Mouse (Mus musculus) neural tube, embryonic 15.5 days (tissue): ENCODE data around the gene Ovca2. TPM values are rescaled to one million over a fixed set of nuclear protein-coding genes. Genes with fewer than 3 reads are reported as not detected.

Source experiments
- ATAC-seq: fragments of 200-750 bp; cut with Nextera tagmentation; 2 replicates; pipeline ENCODE4 v1.8.0; 2017; ENCODE audit warnings: mild to moderate bottlenecking, moderate TSS enrichment, moderate library complexity; ENCODE audit not compliant: low FRiP score
- H3K27ac ChIP-seq: fragments of 300-500 bp; sonication (generic); replicated peaks from 2 replicates; pipeline ENCODE4 v1.5.1; 2015; ENCODE audit warnings: mild to moderate bottlenecking, inconsistent platforms
- H3K27me3 ChIP-seq: fragments of 300-500 bp; sonication (generic); replicated peaks from 2 replicates; pipeline ENCODE4 v1.6.1; 2015; ENCODE audit warnings: inconsistent platforms
- H3K36me3 ChIP-seq: fragments of 300-500 bp; sonication (generic); 2 replicates; pipeline ENCODE4 v1.6.1; 2015; ENCODE audit warnings: inconsistent platforms
- H3K4me1 ChIP-seq: fragments of 300-500 bp; sonication (generic); 2 replicates; pipeline ENCODE4 v1.6.1; 2015; ENCODE audit warnings: inconsistent platforms
- H3K4me2 ChIP-seq: fragments of 300-500 bp; sonication (generic); 2 replicates; pipeline ENCODE4 v1.6.1; 2015; ENCODE audit warnings: inconsistent platforms, mild to moderate bottlenecking, moderate library complexity
- H3K4me3 ChIP-seq: fragments of 300-500 bp; sonication (generic); replicated peaks from 2 replicates; pipeline ENCODE4 v1.5.1; 2015; ENCODE audit warnings: mild to moderate bottlenecking, inconsistent platforms
- H3K9ac ChIP-seq: fragments of 300-500 bp; sonication (generic); replicated peaks from 2 replicates; pipeline ENCODE4 v1.6.1; 2015; ENCODE audit warnings: mild to moderate bottlenecking, inconsistent platforms
- H3K9me3 ChIP-seq: fragments of 300-500 bp; sonication (generic); replicated peaks from 2 replicates; pipeline ENCODE4 v1.6.1; 2016; ENCODE audit warnings: inconsistent platforms
- WGBS: fragments of 180-500 bp; shearing (Covaris S2); methylation state at CpG from one replicate; pipeline ENCODE4 v1.1.7; 2015; ENCODE audit warnings: mixed read lengths; 5-methylcytosine and 5-hydroxymethylcytosine counted together
- polyA plus RNA-seq: library from polyadenylated mRNA; unstranded; fragments of >200 nt; fragmentation: Nextera tagmentation; extraction: Ambion mirVana; gene quantifications from 2 replicates; pipeline ENCODE4 v1.2.1, GENCODE M21; 2015

Gene Ovca2
- polyA plus RNA-seq, 1 experiment from 2014 or later = 12.6 TPM

- Histone ChIP-seq H3K4me3 (no peak overlapping the region), H3K36me3 (peaks cover 27% of the 10 kb centered on the region), H3K9me3 (no peaks in the 10 kb centered on the region), H3K4me1 (peaks cover 18% of the 10 kb centered on the region), H3K9ac (no peak overlapping the region), H3K27me3 (no peaks in the 10 kb centered on the region), H3K4me2 (no peak overlapping the region), H3K27ac (peak overlapping the region; percentile 74)
- 27% methylated on average over 3 of the region's 3 CpGs for WGBS
- ATAC-seq = peak; percentile 42; the same call in 1 of the 2 replicates
Measured at GRCm38 (mm10) chr11:75147846-75148168, 30.8 kb downstream of the Ovca2 start.

- Histone ChIP-seq H3K4me2 (no peak overlapping the region), H3K36me3 (peaks cover 28% of the 10 kb centered on the region), H3K9me3 (no peaks in the 10 kb centered on the region), H3K27ac (peak overlapping the region; percentile 74), H3K27me3 (no peaks in the 10 kb centered on the region), H3K4me3 (no peak overlapping the region), H3K4me1 (peaks cover 18% of the 10 kb centered on the region), H3K9ac (no peak overlapping the region)
- WGBS = 10% methylated on average over 11 of the region's 11 CpGs
- ATAC-seq = peak; percentile 82
Measured at GRCm38 (mm10) chr11:75147106-75147845, 31.4 kb downstream of the Ovca2 start.

GRCm38 (mm10) chr11:75145841-75146240, 32.8 kb downstream of the Ovca2 start:
- Histone ChIP-seq H3K9me3 (no peaks in the 10 kb centered on the region), H3K9ac (no peak overlapping the region), H3K4me2 (no peak overlapping the region), H3K4me1 (peaks cover 22% of the 10 kb centered on the region), H3K27ac (no peak overlapping the region), H3K4me3 (no peak overlapping the region), H3K36me3 (peaks cover 28% of the 10 kb centered on the region), H3K27me3 (no peaks in the 10 kb centered on the region)
- no peak for ATAC-seq
- whole genome bisulfite sequencing = 80% methylated on average over 2 of the region's 2 CpGs

GRCm38 (mm10) chr11:75142749-75143148, 35.9 kb downstream of the Ovca2 start:
- Histone ChIP-seq H3K36me3 (peaks cover 19% of the 10 kb centered on the region), H3K9ac (no peak overlapping the region), H3K4me1 (peaks cover 33% of the 10 kb centered on the region), H3K9me3 (no peaks in the 10 kb centered on the region), H3K4me2 (no peak overlapping the region), H3K4me3 (no peak overlapping the region), H3K27me3 (no peaks in the 10 kb centered on the region), H3K27ac (no peak overlapping the region)
- WGBS = 89% methylated on average over 4 of the region's 4 CpGs
- no peak for ATAC-seq

- peaks cover 19% of the 10 kb centered on the region for H3K36me3 ChIP-seq
- no peak overlapping the region; the same call in 1 of the 2 replicates for H3K27ac ChIP-seq
- no peak for ATAC-seq
- H3K9ac ChIP-seq = no peak overlapping the region
- peaks cover 25% of the 10 kb centered on the region for H3K4me1 ChIP-seq
- H3K9me3 ChIP-seq = no peaks in the 10 kb centered on the region
- 74% methylated on average over 1 of the region's 1 CpGs for WGBS
- no peak overlapping the region for H3K4me3 ChIP-seq
- no peaks in the 10 kb centered on the region for H3K27me3 ChIP-seq
- no peak overlapping the region for H3K4me2 ChIP-seq
Measured at GRCm38 (mm10) chr11:75141913-75142312, 36.7 kb downstream of the Ovca2 start.

GRCm38 (mm10) chr11:75141038-75141437, 37.6 kb downstream of the Ovca2 start:
- peaks cover 25% of the 10 kb centered on the region for H3K4me1 ChIP-seq
- no peak overlapping the region for H3K9ac ChIP-seq
- no peaks in the 10 kb centered on the region for H3K9me3 ChIP-seq
- H3K36me3 ChIP-seq = peaks cover 21% of the 10 kb centered on the region
- no peaks in the 10 kb centered on the region for H3K27me3 ChIP-seq
- H3K4me2 ChIP-seq = no peak overlapping the region
- no peak overlapping the region for H3K4me3 ChIP-seq
- 79% methylated on average over 3 of the region's 3 CpGs for WGBS
- no peak for ATAC-seq
- H3K27ac ChIP-seq = no peak overlapping the region

- no peak for ATAC-seq
- H3K4me2 ChIP-seq = no peak overlapping the region
- H3K27me3 ChIP-seq = no peaks in the 10 kb centered on the region
- peaks cover 23% of the 10 kb centered on the region for H3K36me3 ChIP-seq
- H3K9me3 ChIP-seq = no peaks in the 10 kb centered on the region
- 81% methylated on average over 5 of the region's 5 CpGs for WGBS
- no peak overlapping the region for H3K4me3 ChIP-seq
- H3K9ac ChIP-seq = no peak overlapping the region
- peaks cover 27% of the 10 kb centered on the region for H3K4me1 ChIP-seq
- H3K27ac ChIP-seq = peak overlapping the region; percentile 68; the same call in 1 of the 2 replicates
Measured at GRCm38 (mm10) chr11:75140431-75140830, 38.2 kb downstream of the Ovca2 start.

- no peak overlapping the region for H3K9ac ChIP-seq
- H3K9me3 ChIP-seq = no peaks in the 10 kb centered on the region
- H3K36me3 ChIP-seq = peaks cover 20% of the 10 kb centered on the region
- H3K4me2 ChIP-seq = no peak overlapping the region
- no peak overlapping the region for H3K4me3 ChIP-seq
- no peak for ATAC-seq
- peaks cover 38% of the 10 kb centered on the region for H3K4me1 ChIP-seq
- no peaks in the 10 kb centered on the region for H3K27me3 ChIP-seq
- WGBS = 35% methylated on average over 11 of the region's 11 CpGs
- H3K27ac ChIP-seq = peak overlapping the region; percentile 63
Measured at GRCm38 (mm10) chr11:75139122-75139963, 39.3 kb downstream of the Ovca2 start.

- Histone ChIP-seq H3K4me2 (no peak overlapping the region), H3K4me3 (no peak overlapping the region), H3K9ac (no peak overlapping the region), H3K27ac (no peak overlapping the region), H3K36me3 (peaks cover 4% of the 10 kb centered on the region; the same call in 1 of the 2 replicates), H3K9me3 (no peaks in the 10 kb centered on the region), H3K4me1 (peaks cover 54% of the 10 kb centered on the region), H3K27me3 (no peaks in the 10 kb centered on the region)
- no peak for ATAC-seq
- 55% methylated on average over 5 of the region's 5 CpGs for WGBS
Measured at GRCm38 (mm10) chr11:75136666-75137398, 41.8 kb downstream of the Ovca2 start.

GRCm38 (mm10) chr11:75135358-75135757, 43.3 kb downstream of the Ovca2 start:
- ATAC-seq = no peak
- H3K36me3 ChIP-seq = peaks cover 4% of the 10 kb centered on the region; the same call in 1 of the 2 replicates
- no peak overlapping the region for H3K4me3 ChIP-seq
- no peaks in the 10 kb centered on the region for H3K27me3 ChIP-seq
- H3K4me2 ChIP-seq = no peak overlapping the region
- WGBS = 90% methylated on average over 4 of the region's 4 CpGs
- H3K9ac ChIP-seq = no peak overlapping the region
- no peaks in the 10 kb centered on the region for H3K9me3 ChIP-seq
- H3K4me1 ChIP-seq = peaks cover 53% of the 10 kb centered on the region
- peak overlapping the region; percentile 56; the same call in 1 of the 2 replicates for H3K27ac ChIP-seq

- WGBS = 75% methylated on average over 5 of the region's 5 CpGs
- Histone ChIP-seq H3K4me1 (peaks cover 47% of the 10 kb centered on the region), H3K27me3 (no peaks in the 10 kb centered on the region), H3K4me3 (no peak overlapping the region), H3K9ac (no peak overlapping the region), H3K4me2 (no peak overlapping the region), H3K27ac (peak overlapping the region; percentile 56; the same call in 1 of the 2 replicates), H3K36me3 (peaks cover 4% of the 10 kb centered on the region; the same call in 1 of the 2 replicates), H3K9me3 (no peaks in the 10 kb centered on the region)
- no peak for ATAC-seq
Measured at GRCm38 (mm10) chr11:75134485-75135068, 44.1 kb downstream of the Ovca2 start.
